Mouse (Mus musculus) kidney, adult 9 months (tissue): ENCODE results near the gene Tpst2.

Experiments
- DNase-seq: peaks from one replicate; pipeline ENCODE4 v3.0.0; 2022

Tpst2 gene

DNA sequence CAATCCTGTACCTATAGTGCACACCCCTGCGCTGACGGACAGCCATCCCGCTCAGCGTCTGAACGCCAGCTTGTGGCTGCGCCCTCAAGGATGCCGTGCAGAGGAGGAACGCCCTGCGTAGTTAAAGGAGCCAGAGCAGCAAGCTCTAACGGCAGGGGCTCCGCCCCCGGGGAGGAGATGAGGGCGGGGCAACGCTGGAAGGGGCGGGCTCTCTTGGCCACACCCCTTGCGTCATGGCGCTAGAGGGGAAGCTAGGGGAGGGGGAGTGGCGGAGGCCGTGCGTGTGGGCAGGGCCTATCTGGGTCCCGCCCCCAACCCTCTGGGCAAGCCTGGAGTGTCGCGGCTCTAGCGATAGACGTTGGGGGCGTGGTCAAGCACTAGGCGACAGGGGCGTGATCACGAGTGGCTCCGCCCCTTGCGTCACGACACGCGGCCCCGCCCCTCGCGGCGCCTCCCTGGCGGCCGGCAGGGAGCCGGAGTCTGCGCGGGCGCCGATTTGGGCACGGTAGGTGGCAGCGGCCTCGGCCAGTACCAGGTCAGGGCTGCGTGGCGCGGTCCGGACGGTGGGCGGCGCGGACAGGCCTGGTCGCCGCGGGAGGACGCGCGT, at the start of gene Tpst2:
TSS of gene Tpst2 (plus strand) at position 425 of the 607 bp plus-strand sequence.
- DNase-seq = peak; percentile 100

DNA sequence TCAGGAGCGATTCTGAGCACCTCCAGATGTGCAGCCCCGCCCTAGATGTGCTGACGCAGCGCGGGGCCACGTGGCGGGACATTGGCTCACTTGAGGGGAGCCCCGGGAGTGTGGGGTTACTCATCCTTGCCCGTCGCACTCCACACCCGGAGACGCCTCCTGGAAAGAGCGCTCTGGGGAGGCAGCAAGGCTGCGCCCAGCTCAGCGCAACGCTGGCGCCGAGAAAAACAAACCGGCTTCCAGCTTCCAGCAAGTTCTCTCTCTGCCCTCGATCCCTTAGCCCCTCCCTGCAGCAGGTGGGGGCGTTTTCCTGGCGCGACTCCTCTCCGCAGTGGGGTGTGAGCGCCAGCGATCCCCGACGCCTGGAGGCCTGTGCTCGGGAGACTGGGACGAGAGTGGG, 49.1 kb upstream of the Tpst2 start:
- no peak for DNase-seq

DNA sequence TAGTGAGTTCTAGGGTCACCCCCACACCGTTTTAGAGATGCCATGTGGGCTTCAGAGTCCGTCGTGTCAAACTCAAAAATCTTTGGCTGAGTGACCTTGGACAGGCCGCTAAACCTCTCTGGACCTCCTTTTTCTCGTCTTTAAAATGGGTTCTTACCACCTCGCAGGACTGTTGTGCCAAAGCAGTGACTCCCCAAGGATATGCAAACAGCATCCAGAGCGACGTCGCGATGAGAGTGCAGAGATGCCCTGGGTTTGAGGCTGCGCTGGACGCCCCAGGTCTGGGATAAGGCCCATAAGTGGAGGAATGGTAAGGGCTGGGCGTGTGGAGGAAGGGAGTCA, 48.6 kb upstream of the Tpst2 start:
- no peak for DNase-seq

DNA sequence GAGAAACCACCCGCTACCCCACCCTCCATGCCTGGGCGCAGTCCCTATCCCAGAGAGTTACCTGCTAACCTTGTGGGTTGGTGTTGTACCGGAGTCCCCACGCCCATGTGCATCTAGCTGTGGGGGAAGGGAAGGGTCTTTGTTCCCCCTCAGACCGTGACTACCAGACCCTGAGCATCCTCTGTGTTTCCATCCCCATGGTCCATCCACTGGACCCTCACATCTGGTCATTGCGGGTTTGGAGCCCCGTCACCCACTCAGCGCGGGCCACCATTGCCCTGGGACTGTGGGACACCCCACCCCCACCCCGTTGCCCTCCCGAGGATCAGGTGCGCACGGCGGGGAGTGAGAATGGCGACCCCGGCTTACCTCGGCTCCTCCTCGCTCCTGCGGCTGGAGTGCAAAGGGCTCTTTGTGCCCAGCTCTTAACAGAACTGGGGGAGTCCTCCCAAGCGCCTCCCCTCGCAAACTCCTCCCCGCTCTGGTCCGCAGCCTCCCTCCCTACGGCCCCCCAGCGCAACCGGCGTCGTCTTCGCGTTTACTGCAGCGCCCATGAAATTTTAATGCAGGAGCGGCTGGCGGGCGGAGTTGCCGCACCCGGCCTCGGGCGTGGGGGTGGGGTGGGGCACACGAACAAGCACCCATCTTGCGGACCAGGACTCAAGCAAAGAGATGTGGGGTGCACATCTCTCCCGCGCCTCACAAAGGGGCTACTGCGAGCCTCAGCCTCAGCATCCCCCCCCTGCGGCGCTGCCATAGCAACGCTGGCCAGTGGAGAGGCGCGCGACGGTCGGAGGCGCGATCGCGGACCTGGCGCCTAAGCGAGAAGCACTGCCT, 48.0 kb upstream of the Tpst2 start:
- DNase-seq = no peak

DNA sequence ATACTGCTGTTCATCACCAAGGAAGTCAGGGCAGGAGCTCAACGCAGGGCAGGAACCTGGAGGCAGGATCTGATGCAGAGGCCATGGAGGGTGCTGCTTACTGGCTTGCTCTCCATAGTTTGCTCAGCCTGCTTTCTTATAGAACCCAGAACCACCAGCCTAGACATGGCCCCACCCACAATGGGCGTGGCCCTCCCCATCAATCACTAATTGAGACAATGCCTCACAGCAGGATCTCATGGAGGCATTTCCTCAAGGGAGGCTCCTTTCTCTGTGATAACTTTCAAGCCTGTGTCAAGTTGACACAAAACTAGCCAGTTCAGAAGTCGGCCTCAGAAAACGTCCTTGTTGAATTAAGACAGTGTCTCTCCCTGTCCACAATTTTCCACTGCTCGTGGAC, 40.7 kb upstream of the Tpst2 start:
- no peak for DNase-seq

DNA sequence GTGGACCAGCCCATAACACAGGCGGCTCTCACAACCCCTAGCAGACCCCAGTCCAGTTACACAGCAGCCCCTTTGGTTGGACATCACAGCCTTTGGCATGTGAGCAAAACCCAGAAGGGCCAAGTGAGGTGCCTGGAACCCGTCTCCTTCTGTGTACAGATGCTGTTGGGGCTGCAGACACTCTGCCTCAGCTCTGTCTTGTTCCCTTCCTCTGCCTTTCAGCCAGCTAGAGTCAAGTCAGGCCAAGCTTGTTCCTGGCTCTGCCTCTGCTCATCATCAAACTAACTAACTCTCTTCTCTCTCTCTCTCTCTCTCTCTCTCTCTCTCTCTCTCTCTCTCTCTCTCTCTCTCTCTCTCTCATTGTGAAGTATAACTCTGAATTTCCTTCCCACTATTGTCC, 39.9 kb upstream of the Tpst2 start:
- no peak for DNase-seq

DNA sequence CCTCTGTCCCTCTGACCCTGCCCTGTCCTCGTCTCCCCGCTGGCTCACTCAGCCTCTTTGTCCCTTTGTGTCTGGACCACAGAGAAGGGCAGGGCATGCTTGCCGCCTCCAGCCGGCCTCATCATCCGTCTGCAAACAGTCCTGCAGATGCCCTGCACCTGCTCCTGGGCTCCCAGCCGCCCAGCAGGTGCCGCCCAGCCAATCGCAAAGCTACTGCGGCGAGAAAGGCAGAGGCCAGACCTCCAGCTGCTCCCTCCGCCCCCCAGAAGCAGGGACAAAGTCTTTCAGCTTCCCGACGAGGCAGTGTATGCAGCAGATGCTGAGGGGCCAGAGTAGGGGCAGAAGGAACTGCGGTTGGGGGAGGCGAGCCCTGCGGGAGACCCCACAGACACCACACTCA, 39.1 kb upstream of the Tpst2 start:
- no peak for DNase-seq

DNA sequence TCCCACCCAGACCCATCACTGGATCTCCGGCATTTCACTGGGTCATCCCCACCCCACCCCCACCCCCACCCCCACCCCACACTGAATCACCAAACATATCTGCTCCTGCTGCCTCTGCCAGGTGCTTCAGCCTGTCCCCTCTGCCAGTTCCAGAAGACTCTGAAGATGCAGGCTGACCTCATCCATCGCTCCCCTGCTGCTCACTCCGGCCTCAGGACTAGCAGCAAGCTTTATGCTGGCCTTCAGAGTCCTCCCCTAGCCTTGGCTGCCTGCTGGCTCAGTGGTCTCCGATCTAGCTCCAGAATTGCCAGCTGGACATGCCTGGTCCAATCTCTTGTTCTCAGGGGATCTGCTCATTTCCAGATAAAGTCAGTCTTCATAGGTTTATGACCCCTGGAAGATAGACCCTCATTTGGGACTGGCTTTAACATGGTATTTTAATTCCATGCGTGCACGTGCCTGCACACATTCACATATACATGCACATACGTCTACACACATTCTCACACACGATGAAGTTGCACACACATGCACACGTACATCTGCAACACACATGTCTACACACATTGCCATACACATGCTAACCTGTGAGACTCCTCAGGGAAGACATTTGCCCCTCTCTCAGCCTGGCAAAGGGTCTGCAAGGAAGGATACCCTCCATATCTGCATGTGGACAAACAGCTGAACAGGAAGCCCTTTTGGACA, 38.5 kb upstream of the Tpst2 start:
- no peak for DNase-seq

DNA sequence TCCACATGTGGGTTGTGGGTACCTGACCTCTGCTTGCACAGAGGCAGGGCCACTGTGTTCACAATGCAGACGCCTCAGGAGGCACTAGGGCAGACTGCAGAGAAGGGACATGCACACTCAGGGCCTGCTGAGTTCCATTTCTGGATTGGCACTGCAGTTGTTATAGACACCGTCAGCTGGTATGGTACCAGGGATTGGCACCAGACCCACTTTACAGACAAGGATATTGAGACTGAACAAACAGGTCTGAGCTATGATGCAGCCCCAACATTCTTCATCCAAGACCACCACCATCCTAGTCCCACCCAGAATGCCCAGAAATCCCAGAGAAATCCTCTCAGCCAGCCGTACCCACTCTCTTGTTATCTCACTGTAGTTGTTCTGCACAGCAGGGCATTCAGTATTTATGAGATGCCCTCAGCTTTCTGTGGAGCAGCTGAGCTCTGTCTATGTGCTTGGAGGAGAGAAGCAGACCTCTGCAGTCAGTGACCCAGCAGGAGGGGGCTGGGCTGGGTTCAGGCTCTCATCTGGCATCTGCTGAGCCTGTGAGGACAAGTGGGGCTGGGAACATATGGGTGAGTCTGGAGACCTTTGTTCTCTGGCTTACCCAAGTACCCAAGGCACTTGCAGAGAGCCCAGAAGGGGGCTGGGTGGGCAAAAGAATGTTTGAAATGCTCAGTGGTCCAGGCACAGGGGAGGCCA, 37.6 kb upstream of the Tpst2 start:
- no peak for DNase-seq

DNA sequence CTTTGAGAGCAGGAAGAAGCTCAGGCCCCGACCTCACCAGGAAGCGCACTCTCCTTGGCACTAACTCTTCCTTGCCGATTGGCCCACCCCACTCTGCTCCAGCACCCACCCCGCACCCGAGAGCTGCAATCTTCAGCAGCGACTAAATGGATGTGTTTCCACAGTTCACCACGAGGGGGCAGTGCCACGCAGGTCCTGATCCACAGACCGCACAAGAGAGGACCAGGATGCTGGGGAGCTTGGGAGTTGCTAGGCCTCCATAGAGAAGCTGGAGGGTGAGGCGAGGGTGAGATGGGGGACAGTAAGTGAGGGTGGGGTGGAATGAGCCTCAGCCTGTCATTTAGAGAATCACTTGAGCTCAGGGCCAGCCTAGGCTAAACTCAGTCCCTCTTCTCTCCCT, 35.7 kb upstream of the Tpst2 start:
- DNase-seq = peak; percentile 87

DNA sequence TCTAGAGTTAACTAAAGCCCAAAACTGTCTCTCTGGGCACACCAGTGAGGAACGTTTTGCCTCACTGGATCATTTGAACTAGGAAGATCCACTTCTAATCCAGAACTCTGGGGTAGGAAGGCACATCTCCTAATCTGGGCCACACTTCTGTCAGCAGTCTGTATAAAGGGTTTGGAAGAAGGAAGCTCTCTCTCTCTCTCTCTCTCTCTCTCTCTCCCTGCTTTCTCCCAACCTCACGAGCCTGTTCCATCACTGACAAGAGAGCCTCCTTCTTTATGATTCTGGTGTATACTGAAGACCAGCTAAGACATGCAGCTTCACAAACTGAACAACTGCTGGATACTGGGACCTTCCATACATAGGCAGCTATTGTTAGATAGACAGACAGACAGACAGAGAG, 34.6 kb upstream of the Tpst2 start:
- no peak for DNase-seq

DNA sequence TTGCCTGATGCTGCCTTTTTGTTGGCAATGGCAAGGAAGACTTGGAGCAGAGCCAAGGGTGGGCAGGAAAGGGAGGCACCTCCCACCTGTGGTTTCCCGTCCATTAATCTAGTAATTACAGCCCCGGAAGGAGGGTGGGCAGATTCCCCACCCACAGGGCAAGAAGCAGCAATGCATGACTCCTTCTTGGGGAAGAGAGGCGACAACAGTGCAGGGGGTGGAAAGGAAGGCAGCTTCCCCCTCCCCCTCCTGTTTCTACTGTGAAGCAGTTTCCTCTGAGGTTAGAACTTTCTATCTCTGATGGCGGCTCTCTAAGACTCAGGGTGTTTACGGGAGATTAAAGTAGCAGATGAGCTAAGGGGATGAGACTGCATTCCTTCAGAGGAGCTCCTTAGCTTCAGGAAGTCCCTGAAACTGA, 34.1 kb upstream of the Tpst2 start:
- DNase-seq = peak; percentile 76

DNA sequence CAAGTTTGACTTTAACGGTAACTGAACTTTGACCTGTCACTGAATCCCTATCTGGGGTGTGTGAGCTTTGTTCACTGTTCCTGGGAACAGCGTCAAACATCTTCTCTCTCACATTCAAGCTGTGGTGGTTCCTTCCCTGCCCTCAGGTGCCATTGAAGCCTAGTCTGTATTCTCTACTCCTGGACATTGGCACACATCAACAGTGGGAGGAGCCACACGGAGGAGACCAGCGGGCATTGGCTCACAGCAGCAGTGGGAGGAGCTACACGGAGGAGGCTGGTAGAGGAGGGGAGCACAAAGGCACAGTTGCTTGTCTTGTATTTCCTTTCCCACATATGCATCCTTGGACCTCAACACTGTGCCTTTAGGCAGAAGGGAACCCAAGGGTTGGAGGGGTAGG, 33.5 kb upstream of the Tpst2 start:
- no peak for DNase-seq

DNA sequence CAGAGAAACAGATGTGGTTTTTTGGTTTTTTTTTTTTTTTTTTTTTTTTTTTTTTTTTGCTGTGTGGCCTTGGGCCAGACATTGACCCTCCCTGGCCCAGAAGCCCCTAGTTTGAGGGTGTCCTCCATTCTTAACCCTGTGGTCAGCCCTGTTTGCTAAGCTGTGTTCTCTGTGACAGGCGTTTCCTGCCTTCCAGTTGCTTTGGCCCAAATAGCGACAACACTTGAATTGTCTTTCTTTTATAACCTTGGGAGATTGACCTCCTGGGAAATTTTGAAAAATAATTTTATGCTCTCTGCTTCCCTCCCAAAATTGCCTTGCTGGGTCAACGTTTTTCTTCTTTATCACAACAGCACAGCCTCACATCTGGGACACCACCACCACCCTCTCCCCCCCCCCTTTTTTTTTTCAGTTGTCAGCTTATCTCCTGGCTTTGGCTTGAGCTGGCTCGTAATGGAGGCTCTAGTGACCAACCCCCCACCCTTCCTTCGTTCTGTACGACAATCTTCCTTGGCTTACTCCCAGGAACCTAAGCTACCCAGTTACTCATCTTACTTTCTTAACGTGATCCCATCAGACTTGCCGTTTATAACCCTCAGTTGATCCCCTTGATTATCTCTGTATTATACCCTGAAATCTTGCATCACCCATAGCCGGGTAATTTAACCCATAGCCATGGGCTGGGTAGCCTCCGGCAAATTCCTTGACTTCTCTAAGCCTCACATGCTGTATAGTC, 32.8 kb upstream of the Tpst2 start:
- DNase-seq = peak; percentile 37

DNA sequence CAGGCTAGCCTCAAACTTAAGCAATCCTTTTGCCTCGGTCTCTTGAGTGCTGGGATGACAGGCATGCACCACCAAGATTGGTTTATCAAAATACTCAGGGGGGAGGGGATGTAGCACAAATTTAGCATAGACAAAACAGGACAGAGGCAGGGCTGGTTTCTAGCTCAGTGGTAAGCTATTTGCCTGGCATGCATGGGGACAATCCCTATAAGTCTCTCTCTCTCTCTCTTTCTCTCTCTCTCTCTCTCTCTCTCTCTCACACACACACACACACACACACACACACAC, 32.3 kb upstream of the Tpst2 start:
- DNase-seq = no peak

DNA sequence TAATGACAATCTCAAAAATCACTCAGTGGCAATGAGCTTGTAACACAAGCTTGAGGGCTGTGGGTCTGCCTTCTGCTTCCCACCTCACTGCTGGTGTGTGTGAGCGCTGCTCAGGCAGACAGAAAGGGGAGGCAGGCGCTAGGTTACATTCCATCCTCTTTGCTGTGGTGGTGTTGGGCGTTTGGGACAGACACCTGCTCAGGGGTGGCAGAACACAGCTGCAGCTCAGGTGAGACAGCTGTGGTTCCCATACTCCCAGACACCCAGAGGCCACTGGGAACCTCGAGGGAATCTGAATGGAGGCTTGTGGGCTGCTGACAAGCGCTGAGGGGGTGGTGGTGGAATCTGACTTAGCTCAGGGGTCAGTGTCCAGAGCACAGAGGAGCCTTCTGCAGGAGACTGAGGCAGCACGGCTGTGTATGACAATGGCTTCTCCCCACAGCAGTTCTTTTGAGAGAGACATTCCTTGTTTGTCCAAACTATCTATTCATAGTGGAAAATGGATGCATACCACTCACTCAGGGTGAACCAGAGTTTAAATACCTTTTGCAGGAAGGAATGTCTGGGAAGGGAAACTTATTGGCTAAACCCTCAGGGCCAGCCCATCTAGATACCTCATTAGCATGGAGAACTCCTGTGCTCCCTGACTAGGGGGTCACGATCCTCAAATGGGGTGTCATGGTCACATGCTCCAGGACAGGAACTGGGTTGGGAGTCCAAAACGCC, 31.4 kb upstream of the Tpst2 start:
- no peak for DNase-seq

DNA sequence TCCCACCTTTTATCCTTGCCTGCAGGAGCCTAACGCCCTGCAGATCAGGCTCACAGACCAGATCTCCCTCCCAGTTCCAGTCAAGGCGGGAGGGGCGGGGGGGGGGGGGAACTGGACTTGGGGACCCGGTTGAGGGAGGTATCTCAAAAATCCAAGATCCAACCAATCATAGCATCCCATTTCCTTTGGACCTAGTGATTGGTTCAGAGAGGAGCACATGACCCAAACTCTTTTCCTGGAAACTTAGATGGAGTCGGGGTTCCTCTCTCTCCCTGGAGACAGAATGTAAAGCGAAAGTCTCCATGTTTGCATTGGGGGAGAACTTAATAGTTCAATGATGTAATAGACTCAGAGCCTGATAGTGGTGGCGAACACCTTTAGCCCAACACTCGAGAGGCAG, 29.1 kb upstream of the Tpst2 start:
- no peak for DNase-seq

DNA sequence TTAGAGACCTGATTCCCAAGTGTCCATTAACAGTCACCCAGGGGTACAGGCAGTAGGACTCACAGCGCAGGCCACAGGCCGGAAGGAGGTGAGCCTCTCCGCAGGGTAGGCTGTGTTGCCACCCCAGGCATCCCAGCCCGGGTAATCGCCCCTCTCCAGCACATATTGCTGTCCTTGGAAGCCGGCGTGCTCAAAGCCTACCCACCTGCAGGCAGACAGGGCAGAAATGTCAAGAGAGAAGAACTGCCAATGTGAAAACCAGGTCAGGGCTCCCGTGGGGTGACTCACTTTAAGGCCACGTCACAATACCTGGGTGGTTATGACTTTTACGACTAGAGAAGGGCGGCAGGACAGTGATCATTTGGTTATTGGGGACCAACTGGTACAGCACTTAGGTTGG, 27.4 kb upstream of the Tpst2 start:
- DNase-seq = no peak

DNA sequence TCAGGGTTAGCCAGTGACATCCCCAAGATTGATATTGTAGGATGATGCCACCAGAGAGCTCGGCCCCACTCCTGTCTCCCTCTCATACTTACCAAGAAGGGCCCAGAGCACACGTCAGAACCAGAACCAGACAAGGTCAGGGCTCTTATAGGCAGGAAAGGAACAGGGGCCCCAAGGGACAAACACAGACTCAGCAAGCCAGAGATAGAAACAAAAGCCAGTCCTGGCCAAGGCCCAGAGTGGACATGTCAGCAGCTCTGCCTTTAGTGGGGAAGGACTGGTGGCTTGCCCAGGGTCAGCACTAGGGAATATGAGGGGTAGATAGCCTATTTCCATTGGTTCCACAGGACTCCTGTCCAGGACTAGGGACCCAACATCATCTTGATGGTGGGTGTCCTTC, 24.1 kb upstream of the Tpst2 start, which contains the start of gene Cryba4:
TSS of gene Cryba4 (minus strand) at position 119 of the 400 bp plus-strand sequence.
- DNase-seq = no peak

DNA sequence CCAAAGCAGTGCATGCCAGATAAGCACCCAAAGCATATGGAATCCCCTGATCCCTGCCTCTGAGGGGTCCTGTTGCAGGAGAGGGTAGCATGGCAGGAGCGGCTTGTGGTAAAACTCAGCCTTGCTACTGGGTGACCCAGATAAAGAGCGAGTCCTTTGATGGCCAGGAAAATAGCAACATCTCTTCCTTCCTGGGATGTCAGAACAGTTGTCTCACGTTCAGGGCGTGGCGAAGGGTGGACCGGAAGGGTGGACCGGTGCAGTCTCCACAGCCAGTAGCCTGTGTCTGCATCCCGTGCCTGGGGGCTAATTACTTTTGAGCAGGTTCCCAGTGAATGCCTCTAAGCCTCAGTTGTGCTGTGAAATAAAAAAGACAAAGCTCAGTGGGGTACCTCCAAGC, 23.3 kb upstream of the Tpst2 start:
- DNase-seq = peak; percentile 50

DNA sequence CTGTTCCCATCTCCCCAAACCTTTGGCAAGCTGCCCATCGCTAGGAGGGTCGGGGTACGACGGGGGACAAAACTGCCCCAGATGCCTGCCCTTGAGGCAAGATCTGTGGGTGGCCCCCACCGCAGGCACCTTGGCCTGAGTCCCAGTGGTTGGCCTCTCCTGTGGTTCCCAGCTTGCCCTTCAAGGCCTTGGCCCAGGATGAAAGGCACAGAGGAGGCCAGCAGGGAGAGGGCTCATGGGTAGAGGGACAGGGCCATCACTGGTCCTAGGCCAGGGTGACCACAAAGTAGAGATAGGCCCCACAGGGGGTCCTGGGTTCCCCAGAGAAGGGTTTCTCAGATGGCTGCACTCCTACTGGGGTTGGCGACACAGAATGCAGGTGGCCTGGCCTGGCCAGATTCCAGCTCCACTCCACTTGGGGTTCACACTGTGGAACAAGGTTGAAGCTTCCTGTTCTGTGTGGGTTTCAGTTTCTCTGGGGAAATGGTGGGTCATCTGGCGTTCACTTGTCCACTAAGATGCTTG, 22.1 kb upstream of the Tpst2 start:
- no peak for DNase-seq

DNA sequence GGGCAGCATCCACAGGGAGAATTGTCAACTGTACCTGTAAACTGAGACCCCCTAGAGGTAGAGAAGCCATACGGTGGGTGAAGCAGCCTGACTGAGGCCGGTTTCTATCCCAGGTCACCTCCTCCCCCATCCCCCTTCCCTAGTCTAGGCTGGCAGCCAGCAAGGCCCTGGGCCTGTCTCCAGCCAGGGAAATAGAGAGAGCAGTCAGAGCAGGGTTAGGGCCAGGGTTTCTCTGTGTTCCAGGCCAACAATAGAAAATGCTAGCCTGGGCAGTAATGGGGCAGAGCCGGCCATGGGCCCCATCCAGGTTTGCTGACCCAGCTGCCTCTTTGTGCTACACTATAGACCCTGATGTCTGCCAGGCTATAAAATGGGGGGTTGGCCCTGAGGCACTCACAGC, 21.1 kb upstream of the Tpst2 start, which contains the start of gene Crybb1:
TSS of gene Crybb1 (plus strand) at position 390 of the 400 bp plus-strand sequence.
- no peak for DNase-seq
